Mouse (Mus musculus) forebrain, embryonic 11.5 days (tissue): ENCODE measurements at regions not wholly inside any gene's neighbourhood (a gene's known extent, or its start where the extent isn't known, plus 50 kb on each side); places are given as distances from the start of the nearest gene placed in this dataset.

Source experiments
- ATAC-seq: fragments of 200-750 bp; cut with Nextera tagmentation; replicated peaks from 2 replicates; pipeline ENCODE4 v1.8.0; 2017; ENCODE audit warnings: moderate TSS enrichment; ENCODE audit not compliant: low FRiP score
- DNase-seq: peaks from one replicate; pipeline ENCODE4 v3.0.0-alpha.2; 2017; ENCODE audit warnings: low spot score
- H3K27ac ChIP-seq: fragments of 300-500 bp; sonication (generic); 2 replicates; pipeline ENCODE4 v1.5.1; 2014; ENCODE audit warnings: low read depth, low read length
- H3K27me3 ChIP-seq: fragments of 300-500 bp; sonication (generic); 2 replicates; pipeline ENCODE4 v1.6.1; 2014; ENCODE audit warnings: mild to moderate bottlenecking, low read length, mixed read lengths; ENCODE audit not compliant: control insufficient read depth, insufficient read depth
- H3K36me3 ChIP-seq: fragments of 300-500 bp; sonication (generic); 2 replicates; pipeline ENCODE4 v1.6.1; 2014; ENCODE audit warnings: mild to moderate bottlenecking, low read length, moderate library complexity, mixed read lengths; ENCODE audit not compliant: control insufficient read depth, insufficient read depth
- H3K4me1 ChIP-seq: fragments of 300-500 bp; sonication (generic); replicated peaks from 2 replicates; pipeline ENCODE4 v1.6.1; 2014; ENCODE audit warnings: low read length, mixed read lengths; ENCODE audit not compliant: control insufficient read depth, insufficient read depth
- H3K4me2 ChIP-seq: fragments of 300-500 bp; sonication (generic); 2 replicates; pipeline ENCODE4 v1.6.1; 2014; ENCODE audit warnings: low read depth, mild to moderate bottlenecking, low read length, moderate library complexity, mixed read lengths; ENCODE audit not compliant: severe bottlenecking
- H3K4me3 ChIP-seq: fragments of 300-500 bp; sonication (generic); 2 replicates; pipeline ENCODE4 v1.5.1; 2014; ENCODE audit warnings: low read depth, low read length
- H3K9ac ChIP-seq: fragments of 300-500 bp; sonication (generic); 2 replicates; pipeline ENCODE4 v1.6.1; 2014; ENCODE audit warnings: low read length
- H3K9me3 ChIP-seq: fragments of 300-500 bp; sonication (generic); 2 replicates; pipeline ENCODE4 v1.6.1; 2016; ENCODE audit warnings: low read length, mixed read lengths; ENCODE audit not compliant: control insufficient read depth
- WGBS: fragments of 180-500 bp; shearing (Covaris S2); extraction: QIAGEN DNeasy Blood & Tissue Kit; methylation state at CpG from one replicate; pipeline ENCODE4 v1.1.7; 2014; 5-methylcytosine and 5-hydroxymethylcytosine counted together

DNA sequence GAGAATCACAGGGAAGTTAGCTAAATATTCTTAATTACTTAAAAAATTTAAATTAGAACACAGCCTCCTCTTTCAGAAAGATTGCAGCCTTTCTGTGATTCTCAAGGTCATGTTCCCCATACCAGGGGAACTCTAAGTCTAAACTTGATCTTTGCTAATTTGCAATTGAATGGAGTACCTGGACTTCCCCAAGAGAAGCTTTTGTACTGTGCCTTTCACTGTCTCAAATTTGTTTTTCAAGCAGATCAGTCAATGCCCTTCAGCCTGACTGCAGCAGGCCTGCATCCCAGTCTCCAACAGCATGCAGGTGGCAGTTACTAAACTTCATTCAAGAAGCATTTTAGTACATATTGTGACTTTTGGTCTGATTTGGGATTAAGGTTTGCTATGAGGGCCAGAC is 611.8 kb downstream of the Snca start:
- Histone ChIP-seq H3K36me3 (no peaks in the 10 kb centered on the region), H3K27me3 (no peaks in the 10 kb centered on the region), H3K4me3 (no peak overlapping the region), H3K9me3 (no peaks in the 10 kb centered on the region), H3K4me2 (no peak overlapping the region), H3K4me1 (no peaks in the 10 kb centered on the region), H3K27ac (no peak overlapping the region), H3K9ac (no peak overlapping the region)
- ATAC-seq (no peak), DNase-seq (no peak)

DNA sequence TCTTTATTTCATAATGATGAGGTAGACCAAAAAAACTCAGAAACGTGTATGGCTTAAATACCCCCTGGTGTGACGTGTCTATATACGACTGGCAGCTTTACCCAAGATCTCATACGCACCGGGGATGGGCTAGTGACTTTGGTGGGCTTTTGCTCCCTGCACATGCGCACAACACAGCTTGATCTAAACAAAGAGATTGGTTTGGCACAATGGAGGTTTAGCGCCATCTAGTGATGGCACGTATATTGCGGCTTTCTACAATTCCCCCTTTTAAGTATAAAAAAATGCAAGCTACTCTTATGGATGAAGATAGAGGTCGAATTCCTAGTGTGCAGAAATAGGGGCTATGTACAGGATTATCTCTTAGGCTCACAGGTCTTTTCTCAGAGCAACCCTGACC is 628.1 kb downstream of the Snca start:
- H3K4me2 ChIP-seq: no peak overlapping the region
- H3K36me3 ChIP-seq: no peaks in the 10 kb centered on the region
- ATAC-seq: 0 out of 2 replicates have a peak, but pooled peaks have one; percentile 42
- WGBS: 74% methylated on average over 10 of the region's 10 CpGs
- no peak overlapping the region for H3K9ac ChIP-seq
- no peaks in the 10 kb centered on the region for H3K9me3 ChIP-seq
- H3K4me3 ChIP-seq: no peak overlapping the region
- H3K4me1 ChIP-seq: no peaks in the 10 kb centered on the region
- H3K27me3 ChIP-seq: no peaks in the 10 kb centered on the region
- no peak overlapping the region for H3K27ac ChIP-seq
- peak; percentile 69 for DNase-seq
